Mouse (Mus musculus) adrenal gland (tissue): Measurements from ENCODE around the gene Ptprcap.

Experiments used
- intact Hi-C: fragments of 180-260 bp; cut with DNase I; formaldehyde crosslinking; loops from one replicate; pipeline ENCODE4 v1.15.1; 2025

Ptprcap gene

GRCm38 (mm10) chr19:4146366-4147021 is 6.9 kb upstream of the Ptprcap start:
- intact Hi-C loops: loop anchor here (2.0 kb wide), 1 partner anchor 20 kb away; no protein-coding TSS in a partner anchor

GRCm38 (mm10) chr19:4147022-4147405 is 6.4 kb upstream of the Ptprcap start:
- intact Hi-C loops: loop anchor here (2.0 kb wide), 1 partner anchor 20 kb away; no protein-coding TSS in a partner anchor

GRCm38 (mm10) chr19:4147782-4148490 is 5.5 kb upstream of the Ptprcap start:
- intact Hi-C loops: loop anchor here (2.0 kb wide), 1 partner anchor 21 kb away; no protein-coding TSS in a partner anchor

- intact Hi-C loops: no loop called here
These were observed 5.0 kb upstream of the Ptprcap start, which contains the start of gene Coro1b for GRCm38 (mm10) chr19:4148491-4148806. Coro1b (plus strand) TSS chr19:4148619.

- intact Hi-C loops: no loop called here
These were observed 4.6 kb upstream of the Ptprcap start for GRCm38 (mm10) chr19:4148819-4149218.

- intact Hi-C loops: no loop called here
These were observed 4.1 kb upstream of the Ptprcap start for GRCm38 (mm10) chr19:4149283-4149682.

- intact Hi-C loops: no loop called here
These were observed 3.5 kb upstream of the Ptprcap start for GRCm38 (mm10) chr19:4149764-4150461.

GRCm38 (mm10) chr19:4150567-4151487 is 2.6 kb upstream of the Ptprcap start:
- intact Hi-C loops: no loop called here

GRCm38 (mm10) chr19:4151488-4151860 is 1.9 kb upstream of the Ptprcap start:
- intact Hi-C loops: no loop called here

- intact Hi-C loops: no loop called here
These were observed 1.5 kb upstream of the Ptprcap start for GRCm38 (mm10) chr19:4151898-4152297.

GRCm38 (mm10) chr19:4152445-4153231 is 766 bp upstream of the Ptprcap start:
- intact Hi-C loops: no loop called here

GRCm38 (mm10) chr19:4154437-4155222 is 1.2 kb downstream of the Ptprcap start:
- intact Hi-C loops: no loop called here

- intact Hi-C loops: no loop called here
These were observed 2.0 kb downstream of the Ptprcap start for GRCm38 (mm10) chr19:4155223-4156072.

- intact Hi-C loops: no loop called here
These were observed 2.7 kb downstream of the Ptprcap start for GRCm38 (mm10) chr19:4156073-4156579.

- intact Hi-C loops: no loop called here
These were observed 3.4 kb downstream of the Ptprcap start for GRCm38 (mm10) chr19:4156771-4157170.

GRCm38 (mm10) chr19:4159049-4159448 is 5.6 kb downstream of the Ptprcap start:
- intact Hi-C loops: no loop called here

- intact Hi-C loops: no loop called here
These were observed 9.5 kb downstream of the Ptprcap start, which contains the start of gene Rps6kb2 for GRCm38 (mm10) chr19:4162646-4163542. Rps6kb2 (minus strand) TSS chr19:4163354.
